Mouse (Mus musculus) embryonic facial prominence, embryonic 14.5 days (tissue): ENCODE results near the gene Mrgprb5. TPM values are rescaled to one million over a fixed set of nuclear protein-coding genes. Genes with fewer than 3 reads are reported as not detected.
"Not testable (repeated sequence)": the region's sequence is repeated elsewhere in the genome, so short reads cannot be mapped to it uniquely, and the experiment has no call there.

Source experiments
- ATAC-seq: fragments of 200-750 bp; cut with Nextera tagmentation; 2 replicates; pipeline ENCODE4 v1.8.0; 2017; ENCODE audit warnings: low read depth, moderate number of reproducible peaks, moderate TSS enrichment
- DNase-seq: peaks from one replicate; pipeline ENCODE4 v3.0.0-alpha.2; 2015; ENCODE audit warnings: low spot score
- H3K27ac ChIP-seq: fragments of 300-500 bp; sonication (generic); replicated peaks from 2 replicates; pipeline ENCODE4 v1.5.1; 2014; ENCODE audit warnings: low read depth, mild to moderate bottlenecking, low read length, moderate library complexity
- H3K27me3 ChIP-seq: fragments of 300-500 bp; sonication (generic); replicated peaks from 2 replicates; pipeline ENCODE4 v1.6.1; 2014; ENCODE audit warnings: low read length; ENCODE audit not compliant: control insufficient read depth, insufficient read depth
- H3K36me3 ChIP-seq: fragments of 300-500 bp; sonication (generic); 2 replicates; pipeline ENCODE4 v1.6.1; 2014; ENCODE audit warnings: low read length, mixed read lengths; ENCODE audit not compliant: control insufficient read depth, insufficient read depth
- H3K4me1 ChIP-seq: fragments of 300-500 bp; sonication (generic); 2 replicates; pipeline ENCODE4 v1.6.1; 2014; ENCODE audit warnings: antibody characterized with exemption, low read length; ENCODE audit not compliant: control insufficient read depth, insufficient read depth
- H3K4me2 ChIP-seq: fragments of 300-500 bp; sonication (generic); 2 replicates; pipeline ENCODE4 v1.6.1; 2014; ENCODE audit warnings: low read depth, mild to moderate bottlenecking, low read length, moderate library complexity, mixed read lengths
- H3K4me3 ChIP-seq: fragments of 300-500 bp; sonication (generic); 2 replicates; pipeline ENCODE4 v1.5.1; 2014; ENCODE audit warnings: low read depth, mild to moderate bottlenecking, low read length
- H3K9ac ChIP-seq: fragments of 300-500 bp; sonication (generic); 2 replicates; pipeline ENCODE4 v1.6.1; 2014; ENCODE audit warnings: low read depth, mild to moderate bottlenecking, low read length, moderate library complexity, mixed read lengths
- H3K9me3 ChIP-seq: fragments of 300-500 bp; sonication (generic); 2 replicates; pipeline ENCODE4 v1.6.1; 2016; ENCODE audit warnings: low read length; ENCODE audit not compliant: control insufficient read depth
- WGBS: fragments of 180-500 bp; shearing (Covaris S2); extraction: QIAGEN DNeasy Blood & Tissue Kit; methylation state at CpG from one replicate; pipeline ENCODE4 v1.1.7; 2014; 5-methylcytosine and 5-hydroxymethylcytosine counted together
- polyA plus RNA-seq: library from polyadenylated mRNA; unstranded; fragments of >200 nt; fragmentation: Nextera tagmentation; extraction: Ambion mirVana; gene quantifications from 2 replicates; pipeline ENCODE4 v1.2.1, GENCODE M21; 2014

Mrgprb5 gene
- polyA plus RNA-seq = not detected in 2 replicates

GRCm38 (mm10) chr7:48168919-48169318, at the start of gene Mrgprb5:
Gene Mrgprb5, minus strand, starts transcription at chr7:48169019.
- 71% methylated on average over 2 of the region's 2 CpGs for WGBS

GRCm38 (mm10) chr7:48199188-48199587, 30.4 kb upstream of the Mrgprb5 start, which contains the start of gene Mrgprb4:
Gene Mrgprb4, minus strand, starts transcription at chr7:48199288.
- no peak for ATAC-seq
- WGBS = 78% methylated on average over 3 of the region's 3 CpGs

More at GRCm38 (mm10) chr7:48168919-48169318, at the start of gene Mrgprb5:
- H3K4me1 ChIP-seq = no peaks in the 10 kb centered on the region
- no peaks in the 10 kb centered on the region for H3K36me3 ChIP-seq
- no peaks in the 10 kb centered on the region for H3K27me3 ChIP-seq
- H3K27ac ChIP-seq = no peak within 1 kb of the TSS
- no peak within 1 kb of the TSS for H3K4me3 ChIP-seq
- no peak within 1 kb of the TSS for H3K4me2 ChIP-seq
- no peak for ATAC-seq
- H3K9ac ChIP-seq = no peak within 1 kb of the TSS
- no peak for DNase-seq
- H3K9me3 ChIP-seq = no peaks in the 10 kb centered on the region

GRCm38 (mm10) chr7:48167471-48167870, 1.3 kb downstream of the Mrgprb5 start:
- peak; percentile 3 for DNase-seq
- Histone ChIP-seq H3K4me2 (no peak overlapping the region), H3K9me3 (no peaks in the 10 kb centered on the region), H3K27me3 (no peaks in the 10 kb centered on the region), H3K36me3 (no peaks in the 10 kb centered on the region), H3K4me3 (no peak overlapping the region), H3K27ac (no peak overlapping the region), H3K9ac (no peak overlapping the region), H3K4me1 (no peaks in the 10 kb centered on the region)
- WGBS = 73% methylated on average over 2 of the region's 2 CpGs
- ATAC-seq = no peak

More at GRCm38 (mm10) chr7:48199188-48199587, 30.4 kb upstream of the Mrgprb5 start, which contains the start of gene Mrgprb4:
- H3K4me3 ChIP-seq = no peak within 1 kb of the TSS
- no peak within 1 kb of the TSS for H3K9ac ChIP-seq
- no peak within 1 kb of the TSS for H3K27ac ChIP-seq
- 0 out of 2 replicates have a peak, but pooled peaks cover 3% of the 10 kb centered on the region for H3K9me3 ChIP-seq
- no peaks in the 10 kb centered on the region for H3K36me3 ChIP-seq
- no peak within 1 kb of the TSS for H3K4me2 ChIP-seq
- H3K4me1 ChIP-seq = no peaks in the 10 kb centered on the region
- no peaks in the 10 kb centered on the region for H3K27me3 ChIP-seq
- DNase-seq = no peak

- ATAC-seq (peak; percentile 74), DNase-seq (peak; percentile 94)
- no peaks in the 10 kb centered on the region for H3K36me3 ChIP-seq
- 2% methylated on average over 17 of the region's 17 CpGs for WGBS
- no peaks in the 10 kb centered on the region for H3K27me3 ChIP-seq
- H3K4me2 ChIP-seq = peak overlapping the region; percentile 79
- H3K27ac ChIP-seq = peak overlapping the region; percentile 94
- peak overlapping the region; percentile 59 for H3K4me3 ChIP-seq
- peaks cover 9% of the 10 kb centered on the region; the same call in 1 of the 2 replicates for H3K9me3 ChIP-seq
- peak overlapping the region; percentile 83 for H3K9ac ChIP-seq
- no peaks in the 10 kb centered on the region for H3K4me1 ChIP-seq
Observed at GRCm38 (mm10) chr7:48138248-48138702, 30.5 kb downstream of the Mrgprb5 start.

- H3K4me1 ChIP-seq = no peaks in the 10 kb centered on the region
- peak overlapping the region; percentile 83 for H3K9ac ChIP-seq
- no peaks in the 10 kb centered on the region for H3K36me3 ChIP-seq
- peaks cover 9% of the 10 kb centered on the region; the same call in 1 of the 2 replicates for H3K9me3 ChIP-seq
- H3K4me3 ChIP-seq = peak overlapping the region; percentile 59
- peak overlapping the region; percentile 79 for H3K4me2 ChIP-seq
- no peaks in the 10 kb centered on the region for H3K27me3 ChIP-seq
- DNase-seq = peak; percentile 87
- H3K27ac ChIP-seq = peak overlapping the region; percentile 94
- ATAC-seq = peak; percentile 94
- WGBS = 1% methylated on average over 20 of the region's 52 CpGs
Observed at GRCm38 (mm10) chr7:48137216-48138077, 31.4 kb downstream of the Mrgprb5 start.

- H3K36me3 ChIP-seq = no peaks in the 10 kb centered on the region
- no peak overlapping the region for H3K9ac ChIP-seq
- H3K4me3 ChIP-seq = no peak overlapping the region
- DNase-seq = no peak
- H3K27me3 ChIP-seq = no peaks in the 10 kb centered on the region
- H3K27ac ChIP-seq = no peak overlapping the region
- no peaks in the 10 kb centered on the region for H3K4me1 ChIP-seq
- WGBS = 56% methylated on average over 4 of the region's 4 CpGs
- H3K4me2 ChIP-seq = no peak overlapping the region
- no peaks in the 10 kb centered on the region for H3K9me3 ChIP-seq
- ATAC-seq = no peak
Observed at GRCm38 (mm10) chr7:48132674-48133073, 36.1 kb downstream of the Mrgprb5 start.

- not testable (repeated sequence) for H3K27me3 ChIP-seq, H3K27ac ChIP-seq, ATAC-seq, H3K4me1 ChIP-seq, H3K9me3 ChIP-seq, H3K36me3 ChIP-seq
- Histone ChIP-seq H3K4me3 (peak overlapping the region; percentile 37), H3K4me2 (peak overlapping the region; percentile 49; the same call in 1 of the 2 replicates), H3K9ac (peak overlapping the region; percentile 64; the same call in 1 of the 2 replicates)
- WGBS = under 1% methylated on average over 2 of the region's 7 CpGs
- peak; percentile 6 for DNase-seq
Observed at GRCm38 (mm10) chr7:48132247-48132646, 36.6 kb downstream of the Mrgprb5 start.

GRCm38 (mm10) chr7:48131820-48132219, 37.0 kb downstream of the Mrgprb5 start:
- not testable (repeated sequence) for H3K9me3 ChIP-seq, ATAC-seq, H3K27me3 ChIP-seq, H3K36me3 ChIP-seq, H3K4me1 ChIP-seq
- WGBS = 0% methylated on average over 10 of the region's 14 CpGs
- Histone ChIP-seq H3K4me3 (peak overlapping the region; percentile 37), H3K9ac (peak overlapping the region; percentile 64), H3K4me2 (peak overlapping the region; percentile 49), H3K27ac (peak overlapping the region; percentile 86)
- peak; percentile 79 for DNase-seq
